Mouse (Mus musculus): ENCODE results near the gene Nfkbia.
A peak's percentile ranks its signal among the peaks of the same experiment; 100 is the strongest.

Nfkbia gene

DNA sequence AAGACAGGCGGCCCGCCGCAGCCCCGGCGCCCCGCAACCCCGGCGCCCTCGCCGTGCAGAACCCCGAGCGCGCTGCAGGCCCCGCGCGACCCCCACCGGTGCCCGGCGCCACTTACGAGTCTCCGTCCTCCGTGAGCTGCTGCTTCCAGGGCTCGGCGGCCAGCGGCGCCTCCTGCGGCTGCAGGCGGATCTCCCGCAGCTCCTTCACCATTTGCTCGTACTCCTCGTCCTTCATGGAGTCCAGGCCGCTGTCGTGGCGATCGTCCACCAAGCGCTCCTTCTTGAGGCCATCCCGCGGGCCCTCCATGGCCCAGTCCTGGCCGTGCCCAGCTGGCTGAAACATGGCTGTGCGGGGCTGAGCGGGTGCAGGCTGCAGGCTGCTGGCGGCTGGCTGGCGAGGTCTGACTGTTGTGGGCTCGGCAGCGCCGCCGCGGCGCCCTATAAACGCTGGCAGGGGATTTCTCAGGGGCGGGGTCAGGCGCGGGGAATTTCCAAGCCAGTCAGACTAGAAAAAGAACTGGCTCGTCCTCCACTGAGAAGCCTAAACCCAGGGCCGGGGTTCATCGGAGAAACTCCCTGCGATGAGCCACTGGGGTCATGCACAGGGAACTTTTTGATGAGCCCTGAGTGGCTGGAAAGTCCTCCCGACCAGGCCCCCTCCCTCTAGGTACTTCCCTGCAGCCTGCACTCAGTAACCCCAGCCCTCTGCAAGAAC is at the start of gene Nfkbia:
Gene Nfkbia, minus strand, starts transcription at position 464 of the 715 bp plus-strand sequence.
- ATAC-seq (ENCODE audit: low TSS enrichment) = peak; percentile 83

DNA sequence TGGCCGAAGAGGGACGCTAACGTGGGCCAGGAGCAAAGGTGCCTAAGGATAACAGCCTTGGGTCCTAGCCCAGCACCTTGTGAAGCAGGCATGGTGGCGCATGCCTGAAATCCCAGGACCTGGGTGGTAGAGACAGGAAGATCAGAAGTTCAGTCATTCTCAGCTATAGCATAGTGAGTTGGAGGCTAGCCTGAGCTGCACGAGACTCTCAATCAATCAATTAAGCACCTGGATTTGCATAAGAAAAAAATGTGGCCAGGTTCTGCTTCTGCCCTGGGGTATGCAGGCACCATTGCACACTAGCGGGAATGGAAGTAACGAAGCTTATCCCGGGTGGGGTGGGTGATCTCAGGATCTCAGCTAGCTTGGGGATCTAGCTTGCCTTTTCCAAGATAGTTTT is 46.7 kb upstream of the Nfkbia start:
- ATAC-seq (ENCODE audit: low TSS enrichment) = no peak

DNA sequence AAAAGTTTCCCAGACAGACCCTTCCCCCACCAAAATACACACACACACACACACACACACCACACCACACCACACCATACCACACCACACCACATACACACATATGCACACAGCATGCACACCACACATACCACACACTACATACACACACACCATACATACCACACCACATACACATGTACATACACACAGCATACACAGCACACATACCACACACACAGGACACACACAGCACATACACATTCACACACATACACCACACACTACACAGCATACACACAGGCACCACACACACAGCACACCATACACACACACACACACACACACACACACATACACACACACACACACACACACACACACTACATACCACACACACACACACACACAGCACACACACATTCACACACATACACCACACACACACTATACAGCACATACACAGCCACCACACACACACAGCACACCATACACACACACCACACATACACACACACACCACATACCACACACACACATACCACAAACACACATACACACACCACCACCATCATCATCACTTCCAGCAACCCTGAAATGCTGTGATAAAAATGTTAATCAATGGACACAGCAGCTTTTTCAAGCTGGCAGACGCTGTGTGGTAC is 46.0 kb upstream of the Nfkbia start:
- 0 out of 2 replicates have a peak, but pooled peaks have one; percentile 27 for ATAC-seq (ENCODE audit: low TSS enrichment)

DNA sequence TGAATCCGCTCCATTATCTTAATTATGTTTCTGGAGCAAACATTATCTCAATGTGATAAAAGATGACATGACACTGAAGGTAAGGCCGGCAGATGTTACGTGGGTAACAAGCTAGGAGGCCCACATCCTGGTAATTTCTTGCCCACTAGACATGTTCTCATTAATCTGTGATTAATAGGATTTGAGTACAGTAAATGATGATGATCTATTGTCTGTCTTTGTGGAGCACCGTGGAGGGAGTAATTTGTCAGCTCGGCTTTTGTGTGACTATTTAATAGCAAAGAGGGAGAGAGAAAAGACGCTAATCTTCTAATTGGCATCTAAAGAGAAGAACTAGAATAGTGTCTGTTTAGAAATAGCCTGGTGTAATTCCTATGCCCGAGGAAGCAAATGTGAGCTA is 45.3 kb upstream of the Nfkbia start:
- ATAC-seq (ENCODE audit: low TSS enrichment) = no peak

DNA sequence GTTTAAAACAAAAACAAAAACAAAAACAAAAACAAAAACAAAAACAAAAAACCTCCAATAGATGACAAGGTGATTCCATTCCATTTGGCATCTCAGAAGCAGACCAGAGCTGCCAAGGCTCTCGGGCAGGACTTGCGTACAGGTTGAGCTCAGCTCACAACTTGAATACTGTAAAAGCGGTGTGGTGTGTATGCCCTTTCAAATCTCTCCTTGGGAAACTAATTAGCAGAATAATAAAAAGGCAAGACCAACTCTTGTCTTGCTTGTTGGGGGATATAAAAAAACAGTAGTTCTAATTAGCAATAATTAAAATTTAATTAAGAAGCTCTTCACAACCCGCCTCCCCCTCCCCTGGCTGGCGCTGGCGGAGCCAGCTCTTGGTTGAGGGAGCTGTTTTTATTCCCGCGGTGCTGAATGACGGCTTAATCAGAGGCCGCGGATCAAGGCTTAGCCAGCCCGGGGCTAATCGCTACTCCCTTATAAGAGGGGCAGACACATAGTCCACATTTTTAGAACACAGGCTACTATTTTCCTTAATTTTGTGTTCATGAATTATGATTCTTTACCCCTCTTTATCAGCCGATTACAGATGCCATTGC is 44.2 kb upstream of the Nfkbia start:
- ATAC-seq (ENCODE audit: low TSS enrichment) = no peak

DNA sequence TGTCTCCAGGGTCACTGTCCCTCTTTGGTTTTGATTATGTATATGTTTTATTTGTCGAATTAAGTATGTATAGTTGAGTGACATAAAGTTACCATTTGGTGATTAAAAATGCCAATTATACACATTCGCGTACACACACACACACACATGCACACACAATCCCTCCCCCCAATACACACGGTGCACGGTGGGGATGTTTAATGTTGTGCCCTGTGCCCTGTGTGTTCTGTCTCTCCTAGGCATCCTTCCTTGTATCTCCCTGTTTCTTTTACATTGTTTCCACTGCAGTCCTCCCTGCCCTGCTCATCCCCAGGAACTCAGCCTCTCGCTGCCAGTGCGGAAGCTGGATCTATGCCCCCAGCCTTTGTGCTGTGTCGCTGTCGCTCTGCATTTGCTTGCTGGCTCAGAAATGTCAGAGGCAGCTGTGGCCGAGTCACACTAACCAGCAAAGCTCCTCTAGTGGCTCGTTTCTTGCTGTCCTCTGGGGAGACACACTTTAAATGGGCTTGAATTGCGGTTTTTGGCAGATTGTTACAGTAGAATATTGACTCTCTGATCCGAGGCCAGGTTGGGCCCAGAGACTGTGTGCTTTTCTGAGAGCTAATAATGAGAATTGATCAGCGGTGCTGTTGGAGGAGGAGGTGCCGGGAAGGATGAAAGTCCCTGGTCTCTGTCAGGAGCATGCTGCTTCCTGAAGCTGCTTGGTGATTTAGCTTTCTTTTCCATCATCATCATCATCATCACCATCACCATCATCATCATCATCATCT is 34.7 kb upstream of the Nfkbia start:
- no peak for ATAC-seq (ENCODE audit: low TSS enrichment)

DNA sequence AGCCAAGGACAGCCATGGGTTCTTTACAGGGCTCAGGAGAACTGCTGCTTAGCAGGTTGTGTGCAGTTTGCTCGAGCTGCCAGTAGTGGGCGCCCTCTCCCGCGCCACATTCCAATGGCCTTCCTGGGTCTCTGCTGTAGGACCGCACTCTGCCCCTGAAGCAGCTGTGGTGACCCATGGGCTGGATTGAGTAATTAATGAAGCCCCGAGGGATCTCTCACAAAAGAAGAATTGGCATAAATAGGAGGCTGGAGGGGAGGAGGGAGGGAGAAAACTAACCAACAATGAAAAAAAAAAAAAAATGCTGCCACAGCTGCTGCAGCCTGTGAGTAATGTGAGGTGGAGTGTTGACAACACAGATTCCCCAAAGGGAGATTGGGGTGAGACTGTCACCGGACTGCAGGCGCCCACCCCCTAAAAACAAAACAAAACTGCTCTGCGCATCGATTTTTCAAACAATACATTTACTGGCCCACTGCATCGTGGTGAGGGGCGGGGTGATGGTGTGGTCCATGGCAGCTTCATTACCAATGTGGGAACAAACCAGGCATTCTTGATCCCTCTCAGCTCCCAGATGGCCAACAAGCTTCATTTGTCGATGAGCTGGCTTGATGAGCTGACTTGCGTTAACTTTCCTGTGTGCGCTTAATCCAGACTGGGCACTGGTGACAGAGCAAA is 25.8 kb upstream of the Nfkbia start:
- ATAC-seq (ENCODE audit: low TSS enrichment) = peak; percentile 62; the same call in 1 of the 2 replicates

DNA sequence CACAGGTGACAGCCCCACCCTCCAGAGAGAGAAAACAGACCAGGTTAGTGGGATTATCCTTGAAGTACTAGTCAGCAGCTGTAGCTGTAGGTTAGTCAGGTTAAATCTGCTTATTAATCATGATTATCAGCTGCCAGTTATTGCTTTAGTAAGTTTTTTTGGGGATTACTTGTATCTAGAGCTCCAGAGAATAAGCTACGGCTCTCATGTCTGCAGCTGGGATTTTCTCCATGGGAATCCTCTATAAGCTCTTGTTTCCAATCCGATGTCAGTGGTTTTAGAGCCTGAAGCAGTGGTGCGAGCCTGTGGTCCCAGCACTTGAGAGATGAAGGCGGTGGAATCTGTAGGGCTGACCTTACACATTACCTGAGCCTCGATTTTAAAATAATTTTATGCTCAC is 16.4 kb upstream of the Nfkbia start:
- ATAC-seq (ENCODE audit: low TSS enrichment) = no peak

DNA sequence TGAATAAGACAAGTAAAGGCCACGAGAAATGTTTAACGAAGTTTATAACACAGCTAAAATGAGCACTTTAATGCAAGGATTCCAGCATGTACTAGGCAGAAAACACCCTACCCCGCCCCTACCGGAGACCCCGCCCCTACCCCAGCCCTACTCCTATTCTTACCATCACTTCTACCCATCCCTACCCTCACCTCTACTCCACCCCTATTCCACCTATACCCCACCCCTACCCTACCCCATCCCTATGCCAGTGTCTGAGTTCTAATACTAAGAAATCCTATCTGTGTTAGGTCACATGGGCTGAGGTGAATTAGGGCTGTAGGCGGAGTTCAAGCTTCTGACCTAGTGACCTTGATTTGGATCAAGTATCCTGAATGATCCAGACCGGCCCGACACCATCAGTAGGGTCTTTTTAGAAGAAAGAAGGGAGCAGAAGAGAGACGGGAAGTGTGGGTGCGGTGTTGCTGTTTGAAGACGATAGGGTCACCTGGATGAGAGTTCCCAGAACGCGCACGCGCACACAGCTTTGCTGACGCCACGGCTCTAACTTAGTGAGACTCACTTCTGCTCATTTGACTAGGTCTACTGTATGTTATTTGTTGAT is 15.0 kb upstream of the Nfkbia start:
- ATAC-seq (ENCODE audit: low TSS enrichment) = no peak

DNA sequence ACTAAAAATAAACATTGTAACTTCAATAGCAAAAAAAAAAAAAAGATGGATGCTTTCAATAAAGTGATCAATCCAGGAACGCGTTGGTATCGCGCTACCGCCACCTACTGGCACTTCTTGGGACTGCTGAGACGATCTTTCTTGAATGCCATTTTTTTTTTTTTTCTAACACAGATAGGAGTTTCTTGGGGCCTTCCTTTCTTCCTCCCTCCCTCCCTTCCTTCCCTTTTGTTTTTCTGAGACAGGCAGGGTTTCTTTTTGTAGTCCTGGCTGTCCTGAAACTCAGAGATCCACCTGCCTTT is 13.5 kb upstream of the Nfkbia start:
- no peak for ATAC-seq (ENCODE audit: low TSS enrichment)

DNA sequence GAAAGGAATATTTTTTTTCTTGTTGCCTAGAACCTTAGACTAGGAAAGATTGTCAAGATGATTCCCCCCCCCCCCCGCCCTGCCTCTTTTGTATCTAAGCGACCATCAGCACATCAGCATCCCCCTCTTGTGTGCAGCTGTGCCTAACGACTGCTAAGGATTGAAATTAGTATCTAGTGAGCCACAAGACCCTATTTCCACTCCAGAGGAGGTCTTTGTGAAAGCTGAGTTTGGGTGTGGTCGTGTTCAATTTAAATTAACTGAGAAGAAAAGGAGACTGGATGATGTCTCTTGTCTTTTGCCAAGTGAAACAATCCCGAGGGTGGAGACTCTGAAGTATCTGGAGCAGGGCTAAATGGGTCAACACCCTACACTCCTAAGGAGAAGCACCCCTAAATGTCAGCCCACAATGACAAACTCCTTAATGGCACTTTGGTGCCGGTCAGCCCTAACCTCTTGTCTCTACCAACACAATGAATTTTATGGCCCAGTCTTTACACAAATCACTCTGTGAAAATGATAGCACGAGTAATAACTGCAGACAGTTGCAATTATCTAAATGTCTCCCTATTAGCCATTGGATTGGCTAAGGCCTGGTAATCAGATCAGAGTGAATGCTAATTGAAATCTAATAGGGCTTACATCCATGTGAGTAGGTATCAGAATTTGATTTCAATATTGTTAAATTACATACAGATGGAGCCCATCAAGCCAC is 13.0 kb upstream of the Nfkbia start:
- no peak for ATAC-seq (ENCODE audit: low TSS enrichment)

DNA sequence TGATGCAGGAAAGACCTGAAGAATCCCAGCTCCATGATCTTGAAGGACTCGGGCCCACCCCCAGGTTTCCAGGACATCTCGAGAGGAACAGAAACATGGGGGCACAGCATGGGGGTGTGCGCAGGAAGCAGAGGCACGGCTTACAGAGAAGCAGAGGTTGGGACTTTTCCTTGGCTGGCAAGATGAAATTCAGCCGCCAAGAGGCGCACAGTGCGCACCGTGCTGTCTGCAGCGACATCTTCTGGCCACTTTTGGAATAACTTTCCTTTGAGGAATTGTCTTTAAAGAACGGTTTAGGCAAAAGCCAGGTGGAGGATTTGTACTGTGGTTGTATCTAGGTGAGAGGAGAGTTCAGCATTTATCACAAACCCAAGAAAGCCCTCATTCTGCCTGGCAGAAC is 6.6 kb upstream of the Nfkbia start:
- peak; percentile 79 for ATAC-seq (ENCODE audit: low TSS enrichment)

DNA sequence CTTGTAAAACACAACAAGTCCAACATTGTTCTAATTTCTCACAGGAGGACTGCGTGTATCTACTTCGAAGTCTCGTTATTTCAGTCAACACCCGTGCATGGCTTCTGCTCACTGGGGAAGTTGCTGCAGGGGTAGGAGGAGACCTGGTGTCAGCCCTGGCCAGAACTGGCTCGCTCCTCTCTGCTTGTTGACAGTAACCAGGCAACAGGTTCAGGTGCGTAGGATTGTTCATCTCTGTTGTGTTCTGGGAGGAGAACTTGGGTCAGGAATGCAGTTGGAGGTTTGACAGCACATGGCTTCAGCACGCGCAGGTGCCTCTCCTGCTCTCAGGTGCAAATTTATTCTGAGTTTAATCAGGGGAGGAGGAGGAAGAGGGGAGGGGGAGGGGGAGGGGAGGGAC is 5.3 kb upstream of the Nfkbia start:
- ATAC-seq (ENCODE audit: low TSS enrichment) = no peak

DNA sequence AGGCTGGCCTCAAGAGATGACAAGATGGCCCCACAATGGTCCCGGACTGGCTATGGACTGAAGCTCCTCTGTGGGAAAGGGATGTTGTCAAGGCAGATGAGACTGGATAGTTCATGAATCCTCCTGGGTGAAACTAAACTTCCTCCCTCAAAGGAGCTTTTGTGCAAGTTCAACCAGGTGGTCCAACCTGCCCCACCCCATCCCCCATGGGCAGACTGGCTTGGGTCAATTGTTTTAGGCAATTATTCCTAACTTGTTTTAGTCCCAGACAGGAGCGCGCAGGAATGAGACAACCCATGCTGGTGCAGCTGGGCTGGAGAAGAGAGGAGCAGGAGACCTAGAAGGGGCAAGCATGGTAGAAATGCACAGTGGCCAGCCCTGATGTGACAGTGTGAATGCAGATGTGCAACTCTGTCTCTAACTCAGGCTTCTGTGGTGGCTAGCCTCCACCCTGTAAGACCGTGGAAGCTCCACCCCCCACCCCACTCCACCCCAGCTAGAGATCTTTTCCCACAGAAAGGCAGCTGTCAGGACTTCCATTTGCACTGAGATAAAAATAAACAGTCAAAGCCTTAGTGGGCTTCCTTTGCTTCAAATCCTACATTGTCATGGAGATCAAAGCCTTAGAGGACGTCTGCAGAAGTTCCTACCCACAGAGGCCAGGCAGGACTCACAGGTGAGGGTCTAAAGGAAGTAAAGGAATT is 3.6 kb upstream of the Nfkbia start:
- no peak for ATAC-seq (ENCODE audit: low TSS enrichment)

DNA sequence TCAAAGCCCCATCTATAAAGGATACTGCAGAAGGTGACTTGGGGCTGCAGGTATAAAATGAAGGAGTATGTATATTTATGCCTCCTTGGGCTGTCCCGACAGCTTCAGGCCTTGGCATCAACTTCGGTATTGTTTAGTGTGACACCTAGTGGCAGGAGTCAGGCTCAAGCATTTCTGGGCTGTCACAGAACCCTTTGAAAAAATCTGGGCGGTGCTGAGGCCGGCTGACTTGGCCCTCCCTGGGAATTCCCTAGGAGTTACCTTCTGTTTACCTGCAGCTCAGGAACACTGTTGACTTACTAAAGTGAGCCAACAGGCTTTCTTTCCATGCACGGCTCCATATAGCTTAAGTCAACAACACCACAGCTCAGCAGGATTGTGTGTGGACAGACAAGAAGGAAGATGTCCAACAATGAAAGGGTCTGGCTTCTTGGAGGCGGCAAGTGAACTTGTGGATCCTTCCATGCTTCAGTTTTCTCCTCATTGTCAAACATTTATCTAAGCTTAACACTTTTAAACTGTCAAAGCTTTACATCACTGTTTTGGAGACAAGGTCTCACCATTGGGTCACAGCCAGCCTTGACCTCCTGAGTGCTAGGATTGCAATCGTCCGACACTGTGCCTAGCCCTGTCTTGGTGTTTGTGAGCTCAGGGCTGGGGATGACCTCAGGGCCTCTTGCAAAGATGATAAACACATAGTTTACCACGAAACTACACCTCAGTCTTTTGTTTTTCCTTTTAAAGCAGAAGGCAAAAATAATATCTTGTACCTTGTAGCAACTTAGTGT is 2.9 kb upstream of the Nfkbia start:
- 0 out of 2 replicates have a peak, but pooled peaks have one; percentile 32 for ATAC-seq (ENCODE audit: low TSS enrichment)

DNA sequence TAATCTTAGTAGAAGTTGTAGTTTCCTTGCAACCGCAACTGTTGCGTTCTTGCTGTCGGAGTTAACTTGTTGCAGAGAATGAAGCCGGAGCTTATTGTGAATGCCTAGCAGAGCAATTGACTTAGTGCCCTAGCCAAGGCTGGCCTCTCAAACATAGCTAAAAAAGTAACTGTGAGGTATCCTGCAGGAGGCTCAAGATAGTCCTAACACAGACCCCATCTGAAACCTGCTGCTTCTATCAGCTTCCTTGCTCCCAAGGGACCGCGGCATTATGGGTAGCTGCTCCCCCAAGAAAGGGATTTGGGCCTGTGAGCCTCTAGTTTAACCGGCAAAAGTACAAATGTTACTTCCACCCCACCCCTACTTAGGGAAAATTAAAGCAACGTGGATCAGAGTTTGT is 934 bp upstream of the Nfkbia start:
- no peak for ATAC-seq (ENCODE audit: low TSS enrichment)

DNA sequence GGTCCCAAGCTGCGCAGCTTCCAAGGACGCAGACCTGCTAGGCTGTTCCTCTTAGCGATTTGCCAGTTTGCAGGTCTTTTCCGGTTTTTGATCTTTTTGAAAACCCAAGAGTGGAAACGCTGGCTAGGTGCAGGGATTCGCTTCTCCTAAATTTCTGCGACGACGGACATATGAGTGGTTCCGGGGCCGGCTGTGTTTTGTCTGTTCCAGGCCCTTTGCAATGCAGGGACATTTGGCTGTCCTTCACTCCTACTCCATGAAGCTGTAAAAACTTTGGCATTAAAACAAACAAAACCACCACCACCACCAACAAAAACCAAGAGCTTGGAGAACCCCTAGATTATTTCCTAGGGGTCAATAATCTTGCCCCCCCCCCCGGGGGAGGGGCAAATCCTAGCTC is 494 bp upstream of the Nfkbia start:
- no peak for ATAC-seq (ENCODE audit: low TSS enrichment)

DNA sequence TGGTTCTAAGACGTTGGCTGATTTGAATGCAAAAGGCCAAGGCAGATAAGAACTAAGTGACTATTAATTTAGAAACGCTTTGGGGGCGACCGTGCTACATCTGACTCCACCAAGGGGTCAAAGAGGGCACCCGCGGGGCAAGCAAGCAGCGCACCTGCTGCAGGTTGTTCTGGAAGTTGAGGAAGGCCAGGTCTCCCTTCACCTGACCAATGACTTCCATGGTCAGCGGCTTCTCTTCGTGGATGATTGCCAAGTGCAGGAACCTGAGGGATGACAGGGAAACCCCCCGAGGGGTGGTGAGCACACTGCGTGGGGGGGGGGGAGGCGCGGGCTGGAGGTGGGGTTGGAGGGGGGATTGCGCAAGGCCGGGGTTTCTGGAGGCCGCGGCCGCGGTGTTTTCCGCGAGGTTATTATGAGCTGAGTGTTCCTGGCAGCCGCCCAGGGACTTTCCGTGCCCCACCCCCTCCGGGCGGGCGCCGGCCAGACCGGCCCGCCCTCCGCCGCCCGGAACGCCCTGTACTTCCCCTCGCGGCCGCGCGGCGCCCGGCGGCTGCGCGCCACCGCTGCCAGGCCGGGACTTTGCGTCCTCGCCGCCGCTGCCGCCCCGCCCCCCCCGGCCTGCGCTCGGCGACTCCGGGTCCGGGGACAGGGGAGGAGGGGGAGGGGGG is 797 bp downstream of the Nfkbia start:
- ATAC-seq (ENCODE audit: low TSS enrichment) = peak; percentile 58

All from frontal cortex, adult (tissue).